Mouse (Mus musculus): ENCODE measurements around the gene Smc3.
A peak's percentile ranks its signal among the peaks of the same experiment; 100 is the strongest.

Smc3 gene

DNA sequence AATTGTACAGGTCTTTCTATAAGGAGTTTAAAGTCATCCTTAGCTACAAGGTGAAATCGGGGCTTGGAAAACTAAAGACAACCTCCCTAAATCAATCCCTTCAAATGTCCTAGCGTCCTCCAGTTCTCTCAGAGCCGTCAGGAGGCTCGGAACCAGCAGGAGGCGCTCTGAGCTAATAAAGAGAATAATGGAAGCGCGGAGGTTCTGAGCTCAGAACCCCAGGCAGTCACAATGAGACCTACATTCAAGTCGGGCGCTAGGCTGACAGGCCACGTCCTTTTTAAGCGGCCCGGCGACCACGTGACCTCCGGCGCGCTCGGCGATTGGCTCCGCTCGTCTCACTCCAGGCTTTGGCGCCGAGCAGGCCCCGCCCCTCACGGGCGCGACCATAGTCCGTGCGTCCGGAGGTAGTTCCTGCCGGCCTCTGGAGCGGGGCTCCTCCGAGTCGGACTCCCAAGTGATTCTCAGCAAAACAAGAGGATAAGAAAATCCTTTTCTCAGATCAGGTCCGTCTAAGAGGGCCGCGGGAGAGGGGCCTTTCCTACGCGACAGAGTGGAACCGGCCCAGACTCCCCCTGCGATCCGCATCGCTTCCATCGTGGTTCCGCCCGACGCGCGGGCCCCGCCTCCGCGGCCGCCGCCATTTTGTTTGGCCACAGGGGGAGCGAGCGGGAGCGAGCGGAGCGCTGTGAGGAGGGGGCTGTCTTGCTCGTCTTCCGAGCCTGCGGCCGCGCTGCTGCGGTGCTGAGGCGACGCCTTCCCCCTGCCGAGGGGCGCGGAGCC lies at the start of gene Smc3:
Smc3 (plus strand) TSS at position 642 of the 783 bp plus-strand sequence.
- peak; percentile 100 for DNase-seq (ENCODE audit: low read depth, low spot score)

- DNase-seq (ENCODE audit: low read depth, low spot score) = no peak
These were observed 49.2 kb upstream of the Smc3 start for GRCm38 (mm10) chr19:53550972-53551371.

DNA sequence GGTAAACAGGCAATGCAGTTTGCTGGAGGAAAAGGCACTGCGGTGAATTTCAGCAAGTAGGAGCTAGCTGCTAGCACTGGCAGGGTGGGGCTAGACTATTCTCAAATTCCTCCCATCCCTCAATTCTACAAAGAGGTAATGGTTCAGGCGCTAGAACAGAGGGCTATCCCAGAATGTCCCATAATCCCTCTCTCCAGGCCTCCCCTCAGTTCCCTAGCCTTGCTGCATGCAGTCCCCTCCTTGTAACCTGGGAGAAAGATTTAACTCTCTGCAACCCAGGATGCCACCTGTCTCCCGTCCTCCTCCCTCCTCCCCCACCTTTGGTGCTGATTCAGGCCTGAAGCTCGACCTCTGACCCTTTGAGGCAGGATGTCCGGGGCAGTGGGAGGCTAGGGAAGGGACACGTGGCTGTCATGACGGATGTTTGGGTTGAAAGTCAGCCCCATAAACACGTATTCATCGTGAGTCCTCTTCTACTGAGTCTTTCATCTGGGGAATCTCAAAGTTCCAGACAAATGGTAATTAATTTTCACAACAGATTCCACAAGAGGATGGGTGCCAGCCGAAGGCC lies 47.9 kb upstream of the Smc3 start:
- DNase-seq (ENCODE audit: low read depth, low spot score) = no peak

- no peak for DNase-seq (ENCODE audit: low read depth, low spot score)
These were observed 47.4 kb upstream of the Smc3 start for GRCm38 (mm10) chr19:53552795-53553194.

GRCm38 (mm10) chr19:53554402-53554801 lies 45.8 kb upstream of the Smc3 start:
- DNase-seq (ENCODE audit: low read depth, low spot score) = no peak

- DNase-seq (ENCODE audit: low read depth, low spot score) = no peak
These were observed 45.1 kb upstream of the Smc3 start for GRCm38 (mm10) chr19:53554981-53555616.

DNA sequence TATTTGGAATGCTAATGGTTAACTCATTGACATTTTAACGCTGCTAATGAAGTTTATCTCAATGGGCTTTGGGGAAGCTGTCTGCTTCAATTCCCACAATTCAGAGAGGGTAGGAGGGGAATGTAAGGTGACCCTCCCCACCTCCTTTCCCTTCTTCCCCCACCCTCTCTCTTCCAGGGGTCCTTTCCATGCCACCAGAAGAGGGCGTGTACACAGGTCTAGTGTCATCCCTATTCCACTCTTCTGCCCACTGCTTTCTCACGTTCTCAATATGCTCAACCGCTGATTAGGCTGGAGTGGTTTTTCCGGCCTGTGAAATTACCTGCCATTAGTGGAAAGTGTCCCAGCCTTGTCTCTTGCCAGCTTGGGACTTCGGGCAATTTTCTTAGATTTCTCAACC lies 43.4 kb upstream of the Smc3 start:
- no peak for DNase-seq (ENCODE audit: low read depth, low spot score)

GRCm38 (mm10) chr19:53557267-53557936 lies 42.8 kb upstream of the Smc3 start:
- DNase-seq (ENCODE audit: low read depth, low spot score) = no peak

- no peak for DNase-seq (ENCODE audit: low read depth, low spot score)
These were observed 39.8 kb upstream of the Smc3 start for GRCm38 (mm10) chr19:53560436-53560835.

GRCm38 (mm10) chr19:53564174-53564573 lies 36.0 kb upstream of the Smc3 start:
- DNase-seq (ENCODE audit: low read depth, low spot score) = no peak

DNA sequence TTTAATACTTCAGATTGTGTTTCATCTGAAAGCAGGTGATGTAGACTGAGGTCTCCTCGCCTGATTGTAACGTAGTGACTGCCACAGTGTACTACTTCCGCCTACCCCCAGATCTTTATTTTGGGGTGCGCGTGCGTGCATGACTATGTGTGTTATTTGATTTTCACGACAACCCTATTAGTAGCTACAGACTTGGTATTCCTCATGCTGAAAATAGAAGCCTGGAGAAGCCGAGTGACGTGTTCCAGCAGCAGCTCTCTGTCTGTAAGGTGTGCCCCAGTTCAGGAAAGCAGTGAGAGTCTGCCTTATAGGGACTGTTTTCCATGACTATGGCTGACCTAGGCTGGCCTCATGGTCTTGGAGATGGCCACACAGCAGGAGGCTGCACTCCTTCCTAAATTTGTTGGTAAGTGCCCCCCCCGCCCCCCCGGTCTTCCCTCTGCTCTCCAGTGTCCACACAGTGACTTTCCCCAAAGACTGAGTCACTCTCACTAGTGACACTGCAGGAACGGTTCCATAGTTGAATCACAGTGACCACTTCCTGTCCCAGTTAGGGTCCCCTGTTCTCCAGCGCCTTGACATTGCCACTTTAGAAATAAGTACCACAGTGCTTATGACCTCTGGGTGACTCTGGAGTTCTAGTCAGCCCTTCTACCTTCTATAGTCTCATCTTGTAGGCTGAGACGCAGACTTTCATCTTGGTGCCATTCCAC lies 34.5 kb upstream of the Smc3 start:
- no peak for DNase-seq (ENCODE audit: low read depth, low spot score)

DNA sequence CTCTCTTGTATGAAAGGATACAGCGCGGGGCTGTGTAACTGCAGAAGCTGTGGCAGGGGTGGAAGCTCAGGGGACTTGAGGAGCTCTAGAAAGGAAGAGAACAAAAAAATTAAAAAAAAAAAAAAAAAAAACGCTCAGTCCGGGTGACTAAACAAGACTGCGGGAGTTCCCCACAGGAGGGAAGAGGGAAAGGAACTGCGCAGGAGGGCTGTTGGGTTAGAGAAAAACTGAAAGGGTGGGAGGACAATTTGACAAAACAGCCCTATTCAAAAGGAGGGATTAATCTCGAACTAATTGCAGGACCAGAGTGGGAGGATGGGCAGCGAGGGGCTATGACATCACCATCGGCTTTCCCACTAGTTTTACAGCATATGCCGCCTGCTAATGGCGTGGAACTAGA lies 32.3 kb upstream of the Smc3 start:
- DNase-seq (ENCODE audit: low read depth, low spot score) = no peak

GRCm38 (mm10) chr19:53568553-53568952 lies 31.6 kb upstream of the Smc3 start:
- DNase-seq (ENCODE audit: low read depth, low spot score) = no peak

GRCm38 (mm10) chr19:53571056-53571455 lies 29.1 kb upstream of the Smc3 start:
- no peak for DNase-seq (ENCODE audit: low read depth, low spot score)

GRCm38 (mm10) chr19:53571501-53572428 lies 28.4 kb upstream of the Smc3 start:
- peak; percentile 45 for DNase-seq (ENCODE audit: low read depth, low spot score)

DNA sequence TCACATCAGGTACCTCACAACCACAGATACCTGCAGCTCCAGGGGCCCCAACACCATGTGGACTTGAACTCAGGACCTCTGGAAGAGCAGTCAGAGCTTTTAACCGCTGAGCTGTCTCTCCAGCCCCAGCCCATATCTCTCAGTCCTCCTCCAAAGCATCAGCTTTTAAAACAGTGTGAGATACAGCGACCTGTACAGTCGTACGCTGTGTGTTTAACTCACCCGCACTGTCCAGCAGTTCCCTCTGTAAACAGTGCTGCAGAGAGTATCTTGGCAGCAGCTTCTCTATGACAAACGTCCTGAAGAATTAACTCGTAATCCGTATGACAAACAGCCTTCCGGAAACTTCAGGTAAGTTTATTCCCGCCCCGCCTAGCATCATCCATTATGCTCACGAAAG lies 27.6 kb upstream of the Smc3 start:
- no peak for DNase-seq (ENCODE audit: low read depth, low spot score)

DNA sequence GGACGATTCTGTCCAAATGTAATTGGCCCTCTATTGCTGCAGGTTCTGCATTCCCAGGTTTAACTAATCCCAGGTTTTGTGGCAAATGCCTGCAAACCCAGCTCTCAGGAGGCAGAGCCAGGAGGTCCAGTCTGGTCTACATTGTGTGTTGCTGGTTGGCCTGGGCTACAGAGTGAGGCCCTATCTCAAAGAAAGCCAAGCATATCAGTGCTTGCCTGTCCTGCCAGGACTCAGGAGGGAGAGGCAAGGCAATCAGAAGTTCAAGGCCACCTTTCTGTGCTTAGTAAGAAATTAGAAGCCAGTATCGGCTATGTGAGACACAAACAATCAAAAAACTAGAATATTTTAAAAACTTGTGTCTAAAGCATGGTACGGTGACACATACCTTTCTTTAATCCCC lies 27.0 kb upstream of the Smc3 start:
- no peak for DNase-seq (ENCODE audit: low read depth, low spot score)

- no peak for DNase-seq (ENCODE audit: low read depth, low spot score)
These were observed 26.1 kb upstream of the Smc3 start for GRCm38 (mm10) chr19:53574131-53574530.

GRCm38 (mm10) chr19:53574546-53574945 lies 25.7 kb upstream of the Smc3 start:
- no peak for DNase-seq (ENCODE audit: low read depth, low spot score)

- no peak for DNase-seq (ENCODE audit: low read depth, low spot score)
These were observed 24.7 kb upstream of the Smc3 start for GRCm38 (mm10) chr19:53575296-53576010.

Measured in CD4-positive, CD25-positive, alpha-beta regulatory T cell, adult 2 months (primary cell).